Mouse (Mus musculus) heart, postnatal 0 days (tissue): Measurements from ENCODE around the gene Pdlim5. TPM values are rescaled to one million over a fixed set of nuclear protein-coding genes. Genes with fewer than 3 reads are reported as not detected.

ENCODE experiments used
- ATAC-seq: fragments of 200-750 bp; cut with Nextera tagmentation; 2 replicates; pipeline ENCODE4 v1.8.0; 2017; ENCODE audit warnings: low read depth, moderate number of reproducible peaks, moderate library complexity; ENCODE audit not compliant: insufficient read depth
- DNase-seq: peaks from one replicate; pipeline ENCODE4 v3.0.0-alpha.2; 2016; ENCODE audit warnings: low spot score
- H3K27ac ChIP-seq: fragments of 300-500 bp; sonication (generic); 2 replicates; pipeline ENCODE4 v1.5.1; 2014; ENCODE audit warnings: low read depth, mild to moderate bottlenecking
- H3K27me3 ChIP-seq: fragments of 300-500 bp; sonication (generic); 2 replicates; pipeline ENCODE4 v1.6.1; 2014; ENCODE audit warnings: low read length, mixed read lengths; ENCODE audit not compliant: control insufficient read depth, insufficient read depth
- H3K36me3 ChIP-seq: fragments of 300-500 bp; sonication (generic); replicated peaks from 2 replicates; pipeline ENCODE4 v1.6.1; 2014; ENCODE audit warnings: low read length, mixed read lengths; ENCODE audit not compliant: control insufficient read depth, insufficient read depth
- H3K4me1 ChIP-seq: fragments of 300-500 bp; sonication (generic); 2 replicates; pipeline ENCODE4 v1.6.1; 2014; ENCODE audit warnings: antibody characterized with exemption; ENCODE audit not compliant: control insufficient read depth, insufficient read depth
- H3K4me2 ChIP-seq: fragments of 300-500 bp; sonication (generic); 2 replicates; pipeline ENCODE4 v1.6.1; 2014; ENCODE audit warnings: low read depth, mild to moderate bottlenecking, low read length, moderate library complexity
- H3K4me3 ChIP-seq: fragments of 300-500 bp; sonication (generic); 2 replicates; pipeline ENCODE4 v1.5.1; 2014; ENCODE audit warnings: low read depth, low read length
- H3K9ac ChIP-seq: fragments of 300-500 bp; sonication (generic); replicated peaks from 2 replicates; pipeline ENCODE4 v1.6.1; 2014; ENCODE audit warnings: low read depth, low read length, mixed read lengths
- H3K9me3 ChIP-seq: fragments of 300-500 bp; sonication (generic); replicated peaks from 2 replicates; pipeline ENCODE4 v1.6.1; 2016; ENCODE audit warnings: low read length; ENCODE audit not compliant: control insufficient read depth
- CTCF ChIP-seq: IDR thresholded peaks from 2 replicates; pipeline ENCODE4 v1.5.1; 2016; ENCODE audit warnings: antibody characterized with exemption, control low read depth, low read depth
- EP300 ChIP-seq: IDR thresholded peaks from 2 replicates; pipeline ENCODE4 v1.6.1; 2016; ENCODE audit warnings: antibody characterized with exemption, low read depth
- WGBS: fragments of 180-500 bp; shearing (Covaris S2); extraction: QIAGEN DNeasy Blood & Tissue Kit; methylation state at CpG from one replicate; pipeline ENCODE4 v1.1.7; 2014; 5-methylcytosine and 5-hydroxymethylcytosine counted together
- polyA plus RNA-seq: library from polyadenylated mRNA; unstranded; fragments of >200 nt; fragmentation: Nextera tagmentation; extraction: Ambion mirVana; gene quantifications from 2 replicates; pipeline ENCODE4 v1.2.1, GENCODE M21; 2015
- total RNA-seq: library from RNA; depleted of rRNA; stranded (reverse); fragments of >200 nt; gene quantifications from 2 replicates; pipeline ENCODE4 v1.2.3, GENCODE M21; 2014; ENCODE audit warnings: low replicate concordance

Pdlim5 gene
- total and polyA plus RNA-seq, 2 experiments from 2014 or later = 367 to 512 TPM

DNA sequence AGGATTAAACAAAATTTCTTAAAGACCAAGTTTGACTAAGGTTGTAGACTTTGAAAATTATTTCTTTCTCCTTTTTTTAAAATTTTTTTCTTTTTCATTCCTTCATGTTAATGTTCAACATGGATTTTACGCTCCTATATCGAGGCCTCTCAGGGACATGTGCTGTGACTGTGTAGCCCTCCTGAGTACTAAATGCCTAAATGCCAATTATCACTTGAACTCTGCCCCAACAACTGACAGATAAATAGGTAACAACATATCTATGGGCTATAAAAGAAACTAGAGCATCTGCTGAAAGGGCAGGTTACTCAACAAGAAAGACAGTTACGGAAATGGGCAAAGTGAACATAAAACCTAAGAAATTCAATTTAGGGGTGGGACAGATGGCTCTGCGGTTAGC, 9.0 kb downstream of the Pdlim5 start:
- Histone ChIP-seq H3K9me3 (no peaks in the 10 kb centered on the region), H3K36me3 (peaks cover 38% of the 10 kb centered on the region), H3K9ac (no peak overlapping the region), H3K27ac (no peak overlapping the region), H3K4me3 (no peak overlapping the region), H3K4me2 (no peak overlapping the region), H3K27me3 (no peaks in the 10 kb centered on the region), H3K4me1 (peaks cover 21% of the 10 kb centered on the region)
- DNase-seq (no peak), ATAC-seq (no peak)
- 84% methylated on average over 4 of the region's 4 CpGs for WGBS
- no peak for TF ChIP-seq CTCF
- no peak for TF ChIP-seq EP300

DNA sequence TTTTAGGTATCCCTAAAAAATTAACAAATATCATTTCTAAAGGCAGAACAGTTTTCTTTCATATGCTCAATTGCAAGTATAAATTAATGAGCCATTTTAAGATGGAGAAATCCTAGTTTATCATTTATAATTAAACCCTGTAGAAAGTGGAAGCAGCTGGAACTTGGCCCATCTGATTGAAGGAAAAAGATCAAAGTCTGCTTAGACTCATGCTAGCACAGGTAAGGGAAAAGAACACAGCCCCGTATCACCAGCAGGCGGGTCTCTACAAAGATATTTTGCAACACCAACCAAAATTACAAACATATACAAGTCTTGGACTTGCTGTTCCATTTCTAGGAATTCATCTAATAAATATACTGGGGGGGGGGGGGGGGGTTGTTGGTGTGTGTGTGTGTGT, 9.8 kb downstream of the Pdlim5 start:
- 60% methylated on average over 2 of the region's 2 CpGs for WGBS
- Histone ChIP-seq H3K4me1 (peaks cover 21% of the 10 kb centered on the region), H3K4me3 (no peak overlapping the region), H3K9ac (no peak overlapping the region), H3K27me3 (no peaks in the 10 kb centered on the region), H3K27ac (no peak overlapping the region), H3K9me3 (no peaks in the 10 kb centered on the region), H3K36me3 (peaks cover 33% of the 10 kb centered on the region), H3K4me2 (no peak overlapping the region)
- TF ChIP-seq CTCF = no peak
- no peak for TF ChIP-seq EP300
- DNase-seq (no peak), ATAC-seq (no peak)

DNA sequence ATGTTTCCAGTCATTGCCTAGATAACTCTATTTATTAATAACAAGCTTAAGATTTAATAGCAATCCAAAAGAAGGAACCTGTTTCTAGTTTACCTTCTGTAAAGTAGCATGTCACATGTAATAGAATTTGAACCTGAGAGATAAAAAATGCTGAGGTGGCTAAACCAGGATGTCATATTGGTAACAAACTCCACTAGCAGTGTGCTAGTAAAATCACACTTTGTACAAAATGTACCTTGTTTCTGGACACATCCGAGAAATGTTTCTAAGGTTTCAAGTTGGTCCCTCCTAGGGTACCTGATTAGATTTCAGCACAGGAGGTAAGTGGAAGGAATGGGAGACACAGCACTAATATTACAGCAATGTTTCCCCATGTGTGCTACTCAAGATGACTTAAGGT, 18.9 kb downstream of the Pdlim5 start:
- H3K4me3 ChIP-seq = no peak overlapping the region

DNA sequence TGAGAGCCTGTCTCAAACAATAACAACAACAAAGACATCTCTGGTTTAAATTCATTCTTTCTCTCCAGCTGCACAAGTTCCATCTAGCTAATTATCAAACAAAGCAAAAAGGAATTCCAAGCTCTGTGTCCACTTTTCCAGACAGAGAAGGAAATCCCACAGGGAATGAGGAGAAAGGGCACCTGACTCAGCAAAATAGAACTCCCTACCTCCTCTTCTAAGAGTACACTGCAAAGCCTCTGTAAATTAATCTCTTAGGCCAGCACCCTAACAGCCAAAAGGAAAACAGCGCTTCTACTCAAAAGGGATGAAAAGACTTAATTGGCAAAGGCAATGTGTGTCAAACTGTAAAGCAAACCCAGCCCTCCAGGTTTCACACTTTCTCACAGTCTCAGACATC, 20.4 kb downstream of the Pdlim5 start:
- H3K27me3 ChIP-seq = no peaks in the 10 kb centered on the region
- DNase-seq (no peak), ATAC-seq (no peak)
- no peak overlapping the region for H3K9ac ChIP-seq
- H3K4me1 ChIP-seq = peaks cover 11% of the 10 kb centered on the region
- H3K4me2 ChIP-seq = no peak overlapping the region
- peak overlapping the region; percentile 28 for H3K27ac ChIP-seq
- H3K4me3 ChIP-seq = no peak overlapping the region
- no peaks in the 10 kb centered on the region for H3K9me3 ChIP-seq
- TF ChIP-seq CTCF (no peak), EP300 (no peak)
- 55% methylated on average over 1 of the region's 1 CpGs for WGBS
- peaks cover 37% of the 10 kb centered on the region for H3K36me3 ChIP-seq

More for the DNA sequence above, 18.9 kb downstream of the Pdlim5 start:
- no peak for TF ChIP-seq CTCF
- TF ChIP-seq EP300 = no peak
- Histone ChIP-seq H3K36me3 (peaks cover 34% of the 10 kb centered on the region), H3K9ac (no peak overlapping the region), H3K9me3 (no peaks in the 10 kb centered on the region), H3K27ac (no peak overlapping the region), H3K4me1 (peaks cover 9% of the 10 kb centered on the region), H3K27me3 (no peaks in the 10 kb centered on the region), H3K4me2 (no peak overlapping the region)
- DNase-seq (no peak), ATAC-seq (no peak)
- 74% methylated on average over 1 of the region's 1 CpGs for WGBS

DNA sequence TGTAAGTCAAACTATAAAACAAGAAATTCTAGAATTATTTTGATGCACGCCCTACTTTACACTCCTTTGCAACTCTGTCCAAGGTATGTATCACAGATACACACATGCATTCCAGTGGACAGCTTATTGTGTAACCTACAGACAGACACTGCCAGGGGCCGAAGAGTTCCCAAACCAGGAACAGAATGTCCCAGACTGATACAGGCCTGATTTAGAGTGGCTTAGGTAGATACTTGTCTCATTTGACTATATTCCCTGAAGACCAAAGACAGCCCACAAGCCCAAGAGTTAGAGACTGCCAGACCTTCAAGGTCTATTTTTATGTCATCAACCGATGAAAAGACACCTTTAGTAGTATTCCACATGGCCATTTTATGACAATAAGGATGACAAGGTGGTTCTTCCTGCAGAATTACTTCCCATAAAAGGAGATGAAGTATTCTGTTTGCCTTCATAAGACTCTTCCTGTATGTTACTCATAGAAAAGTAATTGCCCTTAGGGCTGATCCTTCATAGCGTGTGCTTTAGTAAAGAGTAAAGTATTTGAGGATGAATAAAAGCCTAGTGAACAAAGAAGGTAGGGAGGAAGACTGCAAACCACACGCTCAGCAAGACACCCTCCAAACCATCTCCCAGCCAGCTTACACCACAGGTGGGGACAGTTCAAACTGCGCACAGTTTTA, 22.9 kb downstream of the Pdlim5 start:
- TF ChIP-seq EP300 (no peak), CTCF (no peak)
- H3K4me2 ChIP-seq = no peak overlapping the region
- H3K4me3 ChIP-seq = no peak overlapping the region
- H3K4me1 ChIP-seq = peaks cover 16% of the 10 kb centered on the region
- H3K9me3 ChIP-seq = no peaks in the 10 kb centered on the region
- H3K27ac ChIP-seq = peak overlapping the region; percentile 30; the same call in 1 of the 2 replicates
- H3K36me3 ChIP-seq = peaks cover 25% of the 10 kb centered on the region; the same call in 1 of the 2 replicates
- ATAC-seq = no peak
- no peaks in the 10 kb centered on the region for H3K27me3 ChIP-seq
- WGBS = 90% methylated on average over 6 of the region's 6 CpGs
- DNase-seq = no peak
- H3K9ac ChIP-seq = no peak overlapping the region

DNA sequence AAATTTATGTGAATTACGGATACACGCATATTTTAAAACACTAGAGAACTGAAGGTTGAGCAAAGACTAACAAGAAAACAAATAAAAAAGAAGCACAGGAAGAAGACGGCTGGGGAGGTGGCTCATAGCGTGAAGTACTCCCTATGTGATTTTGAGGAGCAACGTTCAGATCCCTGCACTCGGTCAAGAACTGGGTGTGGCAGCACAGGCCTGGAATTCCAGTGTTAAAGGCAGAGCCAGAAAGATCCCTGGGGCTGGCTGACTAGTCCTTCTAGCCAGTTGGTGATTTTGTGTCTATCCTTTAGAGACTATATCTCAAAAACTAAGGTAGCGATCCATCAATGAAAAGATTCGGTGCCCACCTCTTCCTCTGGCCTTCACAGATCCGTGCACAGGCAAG, 27.1 kb downstream of the Pdlim5 start:
- no peak overlapping the region for H3K4me2 ChIP-seq
- H3K27me3 ChIP-seq = no peaks in the 10 kb centered on the region
- peak overlapping the region; percentile 16; the same call in 1 of the 2 replicates for H3K27ac ChIP-seq
- peaks cover 19% of the 10 kb centered on the region for H3K36me3 ChIP-seq
- ATAC-seq (no peak), DNase-seq (no peak)
- peaks cover 11% of the 10 kb centered on the region for H3K4me1 ChIP-seq
- WGBS = 64% methylated on average over 9 of the region's 9 CpGs
- no peak for TF ChIP-seq EP300
- TF ChIP-seq CTCF = no peak
- no peaks in the 10 kb centered on the region for H3K9me3 ChIP-seq
- no peak overlapping the region for H3K9ac ChIP-seq
- H3K4me3 ChIP-seq = no peak overlapping the region
